Mouse (Mus musculus): ENCODE results near the gene A630001G21Rik. TPM values are rescaled to one million over a fixed set of nuclear protein-coding genes. Genes with fewer than 3 reads are reported as not detected.
A peak's percentile ranks its signal among the peaks of the same experiment; 100 is the strongest.

Gene A630001G21Rik
- polyA plus RNA-seq, 1 experiment from 2014 or later = 0.48 TPM

DNA sequence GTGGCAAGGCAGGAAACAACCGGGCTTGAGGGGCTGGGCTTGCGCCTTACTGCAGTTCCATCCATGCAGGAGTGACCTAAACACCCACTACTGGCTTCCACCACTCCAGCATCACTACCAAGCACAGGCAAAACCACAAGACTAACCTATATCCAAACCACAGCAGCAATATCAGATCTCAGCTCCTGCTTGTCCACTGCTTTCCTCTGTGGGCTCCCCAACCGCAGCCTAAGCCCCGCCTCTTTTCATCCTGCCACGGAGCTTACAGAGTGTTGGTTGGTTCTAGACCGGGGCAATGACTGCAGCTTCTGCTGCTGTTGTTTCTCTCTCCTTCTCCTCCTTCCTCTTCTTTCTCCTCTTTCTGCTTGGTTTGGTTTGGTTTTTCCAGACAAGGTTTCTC, 15.1 kb downstream of the A630001G21Rik start:
- no peak for DNase-seq (ENCODE audit: low spot score)
- Histone ChIP-seq H3K36me3 (ENCODE audit: control insufficient read depth, insufficient read depth, low read length) (no peaks in the 10 kb centered on the region), H3K27me3 (replicated peaks; ENCODE audit: control insufficient read depth, insufficient read depth, low read length) (no peaks in the 10 kb centered on the region), H3K27ac (ENCODE audit: low read depth, low read length) (no peak overlapping the region), H3K4me3 (ENCODE audit: low read depth, low read length) (no peak overlapping the region), H3K4me1 (ENCODE audit: control insufficient read depth, insufficient read depth, low read length) (no peaks in the 10 kb centered on the region), H3K4me2 (ENCODE audit: low read length) (no peak overlapping the region), H3K9ac (ENCODE audit: low read length) (no peak overlapping the region), H3K9me3 (replicated peaks; ENCODE audit: control insufficient read depth, low read length) (no peaks in the 10 kb centered on the region)
- 90% methylated on average over 6 of the region's 6 CpGs for WGBS
- ATAC-seq = no peak

DNA sequence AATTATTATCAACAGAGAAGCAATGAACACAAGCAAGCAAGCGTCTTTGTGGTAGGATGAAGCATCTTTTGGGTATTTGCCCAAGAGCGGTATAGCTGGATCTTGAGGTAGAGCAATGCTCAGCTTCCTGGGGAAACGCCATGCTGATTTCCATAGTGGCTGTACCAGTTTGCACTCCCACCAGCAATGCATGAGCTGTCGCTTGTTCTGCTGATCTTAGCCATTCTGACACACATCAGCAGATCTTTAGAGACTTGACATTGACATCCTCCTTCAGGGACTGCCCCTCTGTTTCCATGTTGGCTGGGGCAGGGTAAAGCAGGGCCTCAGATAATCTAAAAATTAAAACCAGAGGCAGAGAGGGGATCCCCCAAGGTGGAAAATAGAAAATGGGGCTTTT, 16.8 kb downstream of the A630001G21Rik start:
- 92% methylated on average over 4 of the region's 4 CpGs for WGBS
- H3K4me1 ChIP-seq (ENCODE audit: control insufficient read depth, insufficient read depth, low read length) = no peaks in the 10 kb centered on the region
- no peak overlapping the region for H3K27ac ChIP-seq (ENCODE audit: low read depth, low read length)
- no peak overlapping the region for H3K9ac ChIP-seq (ENCODE audit: low read length)
- H3K4me3 ChIP-seq (ENCODE audit: low read depth, low read length) = no peak overlapping the region
- no peaks in the 10 kb centered on the region for H3K9me3 ChIP-seq (replicated peaks; ENCODE audit: control insufficient read depth, low read length)
- ATAC-seq = no peak
- H3K4me2 ChIP-seq (ENCODE audit: low read length) = no peak overlapping the region
- H3K36me3 ChIP-seq (ENCODE audit: control insufficient read depth, insufficient read depth, low read length) = no peaks in the 10 kb centered on the region
- H3K27me3 ChIP-seq (replicated peaks; ENCODE audit: control insufficient read depth, insufficient read depth, low read length) = no peaks in the 10 kb centered on the region
- no peak for DNase-seq (ENCODE audit: low spot score)

DNA sequence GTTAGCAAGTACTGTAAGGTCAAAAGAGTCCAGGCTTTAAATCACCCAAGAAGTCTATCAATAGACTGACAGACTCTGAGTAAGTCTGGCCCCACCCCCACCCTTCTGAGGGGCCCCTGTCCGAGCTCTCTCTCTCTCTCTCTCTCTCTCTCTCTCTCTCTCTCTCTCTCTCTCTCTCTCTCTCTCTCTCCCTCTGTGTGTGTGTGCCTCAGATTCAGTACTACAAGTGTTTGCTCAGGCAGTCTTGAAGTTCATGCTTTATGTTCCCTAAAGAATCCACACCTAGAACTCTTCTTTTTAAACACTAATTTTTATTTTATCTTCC, 19.5 kb downstream of the A630001G21Rik start:
- no peaks in the 10 kb centered on the region for H3K9me3 ChIP-seq (replicated peaks; ENCODE audit: control insufficient read depth, low read length)
- no peak overlapping the region for H3K27ac ChIP-seq (ENCODE audit: low read depth, low read length)
- ATAC-seq = no peak
- H3K4me1 ChIP-seq (ENCODE audit: control insufficient read depth, insufficient read depth, low read length) = no peaks in the 10 kb centered on the region
- H3K4me3 ChIP-seq (ENCODE audit: low read depth, low read length) = no peak overlapping the region
- 9% methylated on average over 1 of the region's 1 CpGs for WGBS
- H3K9ac ChIP-seq (ENCODE audit: low read length) = no peak overlapping the region
- no peaks in the 10 kb centered on the region for H3K36me3 ChIP-seq (ENCODE audit: control insufficient read depth, insufficient read depth, low read length)
- no peak for DNase-seq (ENCODE audit: low spot score)
- no peaks in the 10 kb centered on the region for H3K27me3 ChIP-seq (replicated peaks; ENCODE audit: control insufficient read depth, insufficient read depth, low read length)
- H3K4me2 ChIP-seq (ENCODE audit: low read length) = no peak overlapping the region

DNA sequence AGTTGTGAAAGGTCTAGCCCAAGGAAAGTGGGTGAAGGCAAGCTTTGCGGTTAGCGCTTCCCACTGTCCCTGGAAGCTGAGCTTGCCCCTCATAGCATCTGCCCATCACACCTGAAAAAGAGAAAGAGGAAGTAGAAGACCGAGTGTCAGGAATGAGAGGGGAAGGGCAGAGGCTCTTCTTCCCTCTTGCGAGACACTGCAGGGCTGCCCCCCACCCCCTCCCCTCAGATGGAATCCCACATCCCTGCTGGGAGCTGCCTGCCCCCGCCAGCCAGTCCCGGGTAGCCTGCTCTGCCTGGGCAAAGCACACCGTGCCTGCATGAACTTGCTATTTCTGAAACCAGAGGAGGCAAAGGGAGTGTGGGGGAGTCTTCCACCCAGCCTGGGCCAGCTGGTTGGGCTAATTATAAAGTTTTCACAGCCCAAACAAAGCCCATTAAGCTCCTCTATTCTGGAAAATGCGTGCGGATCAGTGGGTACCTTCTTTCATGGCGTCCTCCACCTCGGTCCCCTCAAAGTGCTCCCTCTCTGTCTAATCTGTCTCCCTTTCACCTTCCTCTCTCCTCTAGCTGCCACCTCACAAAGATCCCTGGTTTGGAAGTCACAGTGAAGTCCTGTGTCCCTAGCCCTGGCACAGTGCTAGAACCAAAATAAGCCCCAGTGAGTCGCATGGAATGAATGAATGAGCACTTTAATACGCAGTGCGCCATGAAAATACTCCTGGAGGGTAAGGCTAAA, 20.0 kb downstream of the A630001G21Rik start:
- no peak overlapping the region for H3K27ac ChIP-seq (ENCODE audit: low read depth, low read length)
- H3K4me2 ChIP-seq (ENCODE audit: low read length) = no peak overlapping the region
- DNase-seq (ENCODE audit: low spot score) (peak; percentile 11), ATAC-seq (no peak; the same call in 1 of the 2 replicates)
- no peaks in the 10 kb centered on the region for H3K36me3 ChIP-seq (ENCODE audit: control insufficient read depth, insufficient read depth, low read length)
- WGBS = 29% methylated on average over 14 of the region's 14 CpGs
- no peaks in the 10 kb centered on the region for H3K9me3 ChIP-seq (replicated peaks; ENCODE audit: control insufficient read depth, low read length)
- no peak overlapping the region for H3K9ac ChIP-seq (ENCODE audit: low read length)
- H3K27me3 ChIP-seq (replicated peaks; ENCODE audit: control insufficient read depth, insufficient read depth, low read length) = no peaks in the 10 kb centered on the region
- H3K4me3 ChIP-seq (ENCODE audit: low read depth, low read length) = no peak overlapping the region
- no peaks in the 10 kb centered on the region for H3K4me1 ChIP-seq (ENCODE audit: control insufficient read depth, insufficient read depth, low read length)

DNA sequence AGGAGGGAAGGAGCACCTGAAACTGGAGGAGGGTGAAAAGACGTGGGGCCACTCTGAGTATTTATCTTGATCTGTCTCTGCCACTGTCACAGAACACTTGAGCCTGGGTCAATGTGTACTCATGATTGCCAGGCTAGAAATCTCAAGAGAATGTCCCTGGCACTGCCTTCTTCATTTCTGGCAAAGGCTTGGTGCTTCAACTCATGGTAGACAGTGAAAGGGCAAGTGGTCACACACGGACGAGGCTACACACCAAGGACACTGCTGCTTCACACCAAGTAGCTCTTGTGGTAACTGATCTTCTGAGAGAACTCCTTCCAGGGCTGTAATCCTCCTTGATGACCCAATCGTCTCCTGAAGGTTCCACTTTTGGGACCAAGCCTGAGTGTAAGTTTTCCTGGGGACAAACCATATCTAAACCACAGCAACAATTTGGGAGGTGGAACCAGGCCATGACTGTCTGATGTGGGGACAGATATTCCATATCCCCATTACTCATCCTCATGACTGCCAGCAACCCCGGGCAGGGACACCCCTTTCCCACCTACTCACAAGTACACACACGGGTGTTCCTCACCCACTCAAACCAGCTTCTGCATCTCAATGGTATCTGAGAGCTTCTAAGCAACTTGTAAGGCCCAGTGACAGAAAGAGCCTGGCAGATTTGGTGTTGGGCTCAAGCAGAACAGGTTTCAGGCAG, 20.8 kb downstream of the A630001G21Rik start:
- Histone ChIP-seq H3K27ac (ENCODE audit: low read depth, low read length) (no peak overlapping the region), H3K36me3 (ENCODE audit: control insufficient read depth, insufficient read depth, low read length) (no peaks in the 10 kb centered on the region), H3K27me3 (replicated peaks; ENCODE audit: control insufficient read depth, insufficient read depth, low read length) (no peaks in the 10 kb centered on the region), H3K9me3 (replicated peaks; ENCODE audit: control insufficient read depth, low read length) (no peaks in the 10 kb centered on the region), H3K4me3 (ENCODE audit: low read depth, low read length) (no peak overlapping the region), H3K9ac (ENCODE audit: low read length) (no peak overlapping the region), H3K4me2 (ENCODE audit: low read length) (no peak overlapping the region), H3K4me1 (ENCODE audit: control insufficient read depth, insufficient read depth, low read length) (no peaks in the 10 kb centered on the region)
- ATAC-seq (no peak), DNase-seq (ENCODE audit: low spot score) (no peak)
- 88% methylated on average over 6 of the region's 6 CpGs for WGBS

DNA sequence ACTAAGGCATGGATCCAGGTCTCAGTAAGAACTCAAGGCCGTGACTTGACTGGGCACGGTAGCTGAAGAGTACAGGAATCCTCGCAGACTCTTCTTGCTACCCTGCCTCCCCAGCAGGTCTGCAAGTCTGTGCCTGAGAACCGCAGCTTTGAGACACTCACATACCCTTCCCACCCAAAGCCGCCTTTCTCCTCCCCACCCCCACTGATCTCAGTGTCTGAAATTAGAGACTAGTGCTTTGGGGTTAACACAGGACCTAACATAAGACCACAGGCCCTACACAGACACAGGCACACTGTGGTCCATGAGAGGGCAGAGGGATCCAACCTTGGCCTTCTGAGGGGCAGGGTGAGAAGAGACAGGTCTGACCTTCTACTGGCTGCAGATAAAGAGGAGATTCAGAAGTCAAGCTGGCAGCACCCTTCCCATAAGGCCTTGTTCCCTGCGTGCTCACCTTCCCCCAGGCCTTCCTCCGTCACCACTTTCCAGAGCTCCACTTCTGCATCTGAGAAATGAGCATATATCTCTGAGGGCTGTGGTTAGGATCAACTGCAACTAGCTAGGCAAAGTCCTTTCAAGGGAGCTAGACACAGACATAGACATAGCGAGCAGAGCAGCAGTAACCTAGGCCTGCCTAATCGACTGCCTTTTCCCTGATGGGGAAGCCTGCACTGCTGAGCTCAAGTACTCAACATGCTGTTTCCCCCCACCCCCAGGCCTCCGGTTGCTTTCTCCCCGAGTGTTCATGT, 26.3 kb downstream of the A630001G21Rik start:
- Histone ChIP-seq H3K4me3 (ENCODE audit: low read depth, low read length) (no peak overlapping the region), H3K4me1 (ENCODE audit: control insufficient read depth, insufficient read depth, low read length) (no peaks in the 10 kb centered on the region), H3K27ac (ENCODE audit: low read depth, low read length) (no peak overlapping the region), H3K27me3 (replicated peaks; ENCODE audit: control insufficient read depth, insufficient read depth, low read length) (no peaks in the 10 kb centered on the region), H3K4me2 (ENCODE audit: low read length) (no peak overlapping the region), H3K9ac (ENCODE audit: low read length) (no peak overlapping the region), H3K36me3 (ENCODE audit: control insufficient read depth, insufficient read depth, low read length) (no peaks in the 10 kb centered on the region), H3K9me3 (replicated peaks; ENCODE audit: control insufficient read depth, low read length) (no peaks in the 10 kb centered on the region)
- WGBS = 83% methylated on average over 11 of the region's 11 CpGs
- ATAC-seq (no peak), DNase-seq (ENCODE audit: low spot score) (no peak)

DNA sequence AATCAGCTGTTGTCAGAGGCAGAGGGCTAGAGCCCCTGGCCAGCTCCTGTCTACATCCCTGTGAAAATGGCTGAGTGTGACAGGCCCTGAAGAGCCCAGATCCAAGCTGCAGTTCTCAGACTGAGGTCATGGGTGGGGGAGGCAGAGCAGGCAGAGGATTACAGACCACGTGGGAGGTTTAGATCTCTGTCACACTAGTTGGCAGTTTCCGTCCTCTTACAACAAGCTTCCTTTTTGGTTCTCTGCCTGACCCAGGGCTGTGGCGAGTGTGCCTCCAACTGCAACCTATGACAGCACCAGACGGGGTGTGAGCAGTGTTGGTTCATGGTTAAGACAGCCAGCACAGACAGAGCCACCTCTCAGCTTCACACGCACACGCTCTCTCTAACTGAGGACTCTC, 26.9 kb downstream of the A630001G21Rik start:
- no peaks in the 10 kb centered on the region for H3K27me3 ChIP-seq (replicated peaks; ENCODE audit: control insufficient read depth, insufficient read depth, low read length)
- no peaks in the 10 kb centered on the region for H3K4me1 ChIP-seq (ENCODE audit: control insufficient read depth, insufficient read depth, low read length)
- 59% methylated on average over 6 of the region's 6 CpGs for WGBS
- H3K36me3 ChIP-seq (ENCODE audit: control insufficient read depth, insufficient read depth, low read length) = no peaks in the 10 kb centered on the region
- no peaks in the 10 kb centered on the region for H3K9me3 ChIP-seq (replicated peaks; ENCODE audit: control insufficient read depth, low read length)
- H3K27ac ChIP-seq (ENCODE audit: low read depth, low read length) = no peak overlapping the region
- no peak overlapping the region for H3K4me3 ChIP-seq (ENCODE audit: low read depth, low read length)
- H3K4me2 ChIP-seq (ENCODE audit: low read length) = no peak overlapping the region
- no peak for DNase-seq (ENCODE audit: low spot score)
- ATAC-seq = no peak
- H3K9ac ChIP-seq (ENCODE audit: low read length) = no peak overlapping the region

DNA sequence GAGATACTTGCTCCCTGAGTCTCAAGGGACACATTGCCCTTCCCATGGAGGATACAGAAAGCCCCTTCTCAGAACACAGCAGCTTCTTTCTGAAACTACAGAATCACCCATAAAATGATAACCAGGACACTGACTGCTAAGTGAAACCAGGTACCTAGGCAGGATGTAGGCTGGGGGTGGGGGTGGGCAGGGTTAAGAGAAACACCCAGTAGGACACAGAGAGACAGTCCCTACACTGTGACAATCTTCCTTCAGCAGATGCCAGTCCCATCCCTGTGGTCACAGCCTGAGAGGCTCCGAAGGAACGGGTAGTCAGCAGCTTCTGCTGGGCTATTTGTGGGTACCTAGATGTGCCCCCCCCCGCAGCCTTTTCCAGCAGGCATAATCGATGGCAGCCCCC, 27.8 kb downstream of the A630001G21Rik start:
- no peaks in the 10 kb centered on the region for H3K4me1 ChIP-seq (ENCODE audit: control insufficient read depth, insufficient read depth, low read length)
- H3K36me3 ChIP-seq (ENCODE audit: control insufficient read depth, insufficient read depth, low read length) = no peaks in the 10 kb centered on the region
- H3K9me3 ChIP-seq (replicated peaks; ENCODE audit: control insufficient read depth, low read length) = no peaks in the 10 kb centered on the region
- DNase-seq (ENCODE audit: low spot score) (no peak), ATAC-seq (no peak)
- H3K4me2 ChIP-seq (ENCODE audit: low read length) = no peak overlapping the region
- 89% methylated on average over 4 of the region's 4 CpGs for WGBS
- H3K4me3 ChIP-seq (ENCODE audit: low read depth, low read length) = no peak overlapping the region
- H3K27ac ChIP-seq (ENCODE audit: low read depth, low read length) = no peak overlapping the region
- no peak overlapping the region for H3K9ac ChIP-seq (ENCODE audit: low read length)
- no peaks in the 10 kb centered on the region for H3K27me3 ChIP-seq (replicated peaks; ENCODE audit: control insufficient read depth, insufficient read depth, low read length)

DNA sequence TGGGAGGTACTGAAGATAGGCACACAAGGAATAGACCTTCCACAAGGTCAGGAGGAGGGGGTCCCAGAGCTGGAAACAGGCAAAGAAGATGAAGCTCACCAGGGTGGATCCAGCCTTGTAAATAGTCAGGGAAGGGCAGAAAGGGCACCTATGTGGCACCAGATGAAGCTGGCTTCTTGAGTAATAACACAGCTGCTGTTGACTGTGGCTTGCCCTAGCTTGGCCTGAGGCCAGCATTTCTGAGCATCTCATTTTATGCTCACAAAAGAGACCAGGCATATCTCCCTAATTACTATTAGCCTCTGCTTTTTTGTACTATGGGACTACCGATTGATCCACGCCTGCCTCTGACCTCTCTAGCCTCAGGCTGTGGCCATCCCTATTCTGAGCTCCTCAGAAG, 28.6 kb downstream of the A630001G21Rik start:
- Histone ChIP-seq H3K4me3 (ENCODE audit: low read depth, low read length) (no peak overlapping the region), H3K27me3 (replicated peaks; ENCODE audit: control insufficient read depth, insufficient read depth, low read length) (no peaks in the 10 kb centered on the region), H3K4me2 (ENCODE audit: low read length) (no peak overlapping the region), H3K36me3 (ENCODE audit: control insufficient read depth, insufficient read depth, low read length) (no peaks in the 10 kb centered on the region), H3K27ac (ENCODE audit: low read depth, low read length) (no peak overlapping the region), H3K9ac (ENCODE audit: low read length) (no peak overlapping the region), H3K9me3 (replicated peaks; ENCODE audit: control insufficient read depth, low read length) (no peaks in the 10 kb centered on the region), H3K4me1 (ENCODE audit: control insufficient read depth, insufficient read depth, low read length) (no peaks in the 10 kb centered on the region)
- 73% methylated on average over 2 of the region's 2 CpGs for WGBS
- no peak for ATAC-seq
- DNase-seq (ENCODE audit: low spot score) = peak; percentile 26

Data from forebrain, embryonic 14.5 days (tissue).